Mouse (Mus musculus): ENCODE data around the gene Dnah2. TPM values are rescaled to one million over a fixed set of nuclear protein-coding genes. Genes with fewer than 3 reads are reported as not detected.

Gene Dnah2
- polyA plus RNA-seq, 1 experiment from 2014 or later = 0.87 TPM

- ATAC-seq = no peak
- no peak overlapping the region for H3K4me3 ChIP-seq (replicated peaks)
- H3K9me3 ChIP-seq = no peaks in the 10 kb centered on the region
- WGBS = 44% methylated on average over 3 of the region's 3 CpGs
- H3K4me1 ChIP-seq (replicated peaks) = no peaks in the 10 kb centered on the region
- H3K9ac ChIP-seq = no peak overlapping the region
- no peaks in the 10 kb centered on the region for H3K27me3 ChIP-seq (replicated peaks)
- no peak overlapping the region for H3K27ac ChIP-seq
- no peaks in the 10 kb centered on the region for H3K36me3 ChIP-seq
- H3K4me2 ChIP-seq (replicated peaks) = no peak overlapping the region
Measured at GRCm38 (mm10) chr11:69437291-69437690, 111.6 kb downstream of the Dnah2 start.

DNA sequence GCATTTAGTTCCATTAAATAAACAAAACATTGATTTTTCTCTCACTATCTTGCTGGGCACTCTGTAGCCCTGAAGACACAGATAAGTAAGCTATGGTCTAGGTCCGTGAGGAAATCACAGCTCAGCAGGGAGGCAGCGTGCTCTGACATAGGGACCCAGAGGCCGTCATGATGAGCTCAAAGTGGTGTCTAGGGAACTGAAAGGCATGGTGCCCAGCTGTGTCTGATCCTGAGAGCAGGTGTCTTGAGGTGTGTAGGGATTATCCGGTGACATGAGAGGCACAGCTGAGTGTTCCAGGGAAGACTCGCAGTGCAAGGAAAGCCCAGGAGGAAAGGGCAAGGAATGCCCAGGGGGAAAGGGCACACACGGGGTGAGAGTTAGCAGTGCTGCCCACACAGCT is 115.7 kb downstream of the Dnah2 start:
- H3K9me3 ChIP-seq = no peaks in the 10 kb centered on the region
- 62% methylated on average over 6 of the region's 6 CpGs for WGBS
- no peak overlapping the region for H3K4me2 ChIP-seq (replicated peaks)
- H3K4me1 ChIP-seq (replicated peaks) = peaks cover 12% of the 10 kb centered on the region
- no peaks in the 10 kb centered on the region for H3K36me3 ChIP-seq
- no peak overlapping the region for H3K27ac ChIP-seq
- H3K9ac ChIP-seq = no peak overlapping the region
- no peak for ATAC-seq
- no peak overlapping the region for H3K4me3 ChIP-seq (replicated peaks)
- H3K27me3 ChIP-seq (replicated peaks) = no peaks in the 10 kb centered on the region

- Histone ChIP-seq H3K4me1 (replicated peaks) (peaks cover 12% of the 10 kb centered on the region), H3K4me3 (replicated peaks) (no peak overlapping the region), H3K4me2 (replicated peaks) (no peak overlapping the region), H3K27me3 (replicated peaks) (no peaks in the 10 kb centered on the region), H3K27ac (no peak overlapping the region), H3K36me3 (no peaks in the 10 kb centered on the region), H3K9ac (no peak overlapping the region), H3K9me3 (no peaks in the 10 kb centered on the region)
- 67% methylated on average over 11 of the region's 11 CpGs for WGBS
- no peak for ATAC-seq
Measured at GRCm38 (mm10) chr11:69432640-69432982, 116.3 kb downstream of the Dnah2 start.

DNA sequence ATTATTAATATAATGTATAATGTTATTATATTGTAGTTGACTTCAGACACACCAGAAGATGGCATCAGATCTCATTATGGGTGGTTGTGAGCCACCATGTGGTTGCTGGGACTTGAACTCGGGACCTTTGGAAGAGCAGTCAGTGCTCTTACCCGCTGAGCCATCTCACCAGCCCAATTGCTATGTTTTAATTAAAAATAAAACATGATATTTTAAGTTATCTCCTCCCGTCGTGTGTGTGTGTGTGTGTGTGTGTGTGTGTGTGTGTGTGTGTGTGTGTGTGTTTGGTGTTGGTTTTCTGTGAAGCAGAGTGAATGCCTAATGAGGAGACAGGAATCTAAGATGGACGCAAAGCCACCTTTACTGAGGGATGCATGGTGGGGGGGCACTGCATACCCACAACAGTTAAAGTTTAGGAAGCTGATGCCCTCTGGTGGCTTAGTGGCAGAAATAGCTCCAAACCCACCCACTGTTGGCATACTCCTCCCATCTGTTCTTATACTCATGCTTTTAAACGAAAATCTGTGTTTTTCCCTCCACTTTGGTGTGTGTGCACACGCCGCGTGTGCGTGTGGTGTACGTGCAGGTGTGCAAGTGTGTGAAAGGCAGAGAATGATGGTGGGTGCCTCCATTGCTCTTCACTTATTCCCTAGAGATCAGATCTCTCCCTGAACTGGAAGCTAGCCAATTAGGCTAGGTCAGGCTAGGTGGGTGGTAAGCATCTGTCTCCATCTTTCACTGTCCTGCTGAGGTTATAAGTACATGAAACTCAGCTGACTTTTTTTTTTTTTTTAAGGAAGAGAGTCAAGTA is 116.9 kb downstream of the Dnah2 start:
- Histone ChIP-seq H3K4me1 (replicated peaks) (peaks cover 12% of the 10 kb centered on the region), H3K36me3 (no peaks in the 10 kb centered on the region), H3K9me3 (no peaks in the 10 kb centered on the region), H3K4me3 (replicated peaks) (no peak overlapping the region), H3K4me2 (replicated peaks) (no peak overlapping the region), H3K9ac (no peak overlapping the region), H3K27me3 (replicated peaks) (no peaks in the 10 kb centered on the region), H3K27ac (no peak overlapping the region)
- 32% methylated on average over 11 of the region's 11 CpGs for WGBS
- ATAC-seq = peak; percentile 79

GRCm38 (mm10) chr11:69430631-69431030 is 118.3 kb downstream of the Dnah2 start:
- 90% methylated on average over 15 of the region's 15 CpGs for WGBS
- Histone ChIP-seq H3K4me2 (replicated peaks) (no peak overlapping the region), H3K9me3 (no peaks in the 10 kb centered on the region), H3K9ac (no peak overlapping the region), H3K27me3 (replicated peaks) (no peaks in the 10 kb centered on the region), H3K27ac (no peak overlapping the region), H3K4me3 (replicated peaks) (no peak overlapping the region), H3K36me3 (no peaks in the 10 kb centered on the region), H3K4me1 (replicated peaks) (peaks cover 12% of the 10 kb centered on the region)
- ATAC-seq = no peak

- Histone ChIP-seq H3K27ac (no peak overlapping the region), H3K4me3 (replicated peaks) (no peak overlapping the region), H3K36me3 (no peaks in the 10 kb centered on the region), H3K9ac (no peak overlapping the region), H3K27me3 (replicated peaks) (no peaks in the 10 kb centered on the region), H3K4me2 (replicated peaks) (no peak overlapping the region), H3K4me1 (replicated peaks) (peaks cover 12% of the 10 kb centered on the region), H3K9me3 (no peaks in the 10 kb centered on the region)
- WGBS = 37% methylated on average over 2 of the region's 2 CpGs
- ATAC-seq = no peak
Measured at GRCm38 (mm10) chr11:69429313-69429712, 119.6 kb downstream of the Dnah2 start.

- ATAC-seq = peak; percentile 32
- no peaks in the 10 kb centered on the region for H3K27me3 ChIP-seq (replicated peaks)
- no peaks in the 10 kb centered on the region for H3K9me3 ChIP-seq
- no peak overlapping the region for H3K4me3 ChIP-seq (replicated peaks)
- H3K4me2 ChIP-seq (replicated peaks) = no peak overlapping the region
- 14% methylated on average over 4 of the region's 4 CpGs for WGBS
- H3K27ac ChIP-seq = no peak overlapping the region
- H3K9ac ChIP-seq = no peak overlapping the region
- H3K36me3 ChIP-seq = no peaks in the 10 kb centered on the region
- H3K4me1 ChIP-seq (replicated peaks) = peaks cover 12% of the 10 kb centered on the region
Measured at GRCm38 (mm10) chr11:69428751-69429150, 120.2 kb downstream of the Dnah2 start.

DNA sequence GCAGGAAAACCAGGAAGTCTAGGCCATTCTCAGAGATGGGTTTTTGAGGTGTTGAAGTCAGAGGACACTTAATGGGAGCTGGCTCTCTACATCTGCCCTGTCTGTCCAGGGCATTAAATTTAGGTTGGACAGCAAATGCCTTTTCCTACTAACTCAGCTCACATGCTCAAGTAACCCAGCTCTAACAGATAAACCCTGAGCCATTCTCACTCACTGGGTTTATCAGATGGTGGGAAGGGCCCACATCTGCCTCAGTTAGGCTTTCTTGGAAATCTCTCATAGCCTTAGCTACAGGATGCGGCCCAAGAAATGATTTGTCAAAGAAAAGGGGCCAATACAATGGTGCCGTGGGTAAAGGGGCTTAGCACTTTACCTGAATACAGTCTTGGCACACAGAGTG is 122.7 kb downstream of the Dnah2 start:
- Histone ChIP-seq H3K9ac (no peak overlapping the region), H3K36me3 (no peaks in the 10 kb centered on the region)
- 85% methylated on average over 2 of the region's 2 CpGs for WGBS

DNA sequence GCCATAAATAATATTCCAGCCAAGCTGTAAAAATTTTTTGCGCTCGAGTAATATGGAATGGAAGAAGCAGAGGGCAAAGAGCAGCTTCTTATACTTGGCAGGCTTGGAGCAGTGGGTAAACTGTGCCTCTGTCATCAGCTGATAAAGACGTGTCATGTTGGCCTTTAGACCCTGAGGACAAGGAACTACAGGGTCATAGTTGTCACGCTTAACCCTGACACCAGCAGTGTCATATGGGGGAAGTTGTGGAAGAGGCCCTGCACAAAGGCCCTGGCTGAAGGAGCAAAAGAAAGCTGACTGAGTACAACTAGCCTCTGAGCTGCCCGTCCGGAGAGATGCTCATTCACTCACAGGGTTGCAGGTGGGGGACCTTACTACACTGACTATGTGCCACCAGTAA is 125.0 kb downstream of the Dnah2 start:
- 51% methylated on average over 6 of the region's 6 CpGs for WGBS
- H3K9ac ChIP-seq = no peak overlapping the region
- peak overlapping the region; percentile 22; the same call in 1 of the 2 replicates for H3K4me2 ChIP-seq (replicated peaks)
- H3K27ac ChIP-seq = 0 out of 2 replicates have a peak overlapping the region, but pooled peaks have one; percentile 32
- H3K36me3 ChIP-seq = no peaks in the 10 kb centered on the region
- H3K27me3 ChIP-seq (replicated peaks) = peaks cover 14% of the 10 kb centered on the region; the same call in 1 of the 2 replicates
- H3K4me3 ChIP-seq (replicated peaks) = no peak overlapping the region
- H3K9me3 ChIP-seq = no peaks in the 10 kb centered on the region
- ATAC-seq = peak; percentile 34
- H3K4me1 ChIP-seq (replicated peaks) = peaks cover 26% of the 10 kb centered on the region

More for the DNA sequence above, 122.7 kb downstream of the Dnah2 start:
- Histone ChIP-seq H3K4me3 (replicated peaks) (no peak overlapping the region), H3K9me3 (no peaks in the 10 kb centered on the region), H3K4me1 (replicated peaks) (peaks cover 12% of the 10 kb centered on the region), H3K27me3 (replicated peaks) (peaks cover 10% of the 10 kb centered on the region; the same call in 1 of the 2 replicates), H3K27ac (no peak overlapping the region), H3K4me2 (replicated peaks) (no peak overlapping the region)
- no peak for ATAC-seq

- no peak overlapping the region for H3K4me2 ChIP-seq (replicated peaks)
- no peak overlapping the region for H3K27ac ChIP-seq
- H3K9ac ChIP-seq = no peak overlapping the region
- no peaks in the 10 kb centered on the region for H3K9me3 ChIP-seq
- WGBS = 89% methylated on average over 10 of the region's 10 CpGs
- no peaks in the 10 kb centered on the region for H3K36me3 ChIP-seq
- H3K27me3 ChIP-seq (replicated peaks) = peaks cover 14% of the 10 kb centered on the region; the same call in 1 of the 2 replicates
- no peak overlapping the region for H3K4me3 ChIP-seq (replicated peaks)
- H3K4me1 ChIP-seq (replicated peaks) = peaks cover 24% of the 10 kb centered on the region
- no peak for ATAC-seq
Measured at GRCm38 (mm10) chr11:69422842-69423241, 126.1 kb downstream of the Dnah2 start.

DNA sequence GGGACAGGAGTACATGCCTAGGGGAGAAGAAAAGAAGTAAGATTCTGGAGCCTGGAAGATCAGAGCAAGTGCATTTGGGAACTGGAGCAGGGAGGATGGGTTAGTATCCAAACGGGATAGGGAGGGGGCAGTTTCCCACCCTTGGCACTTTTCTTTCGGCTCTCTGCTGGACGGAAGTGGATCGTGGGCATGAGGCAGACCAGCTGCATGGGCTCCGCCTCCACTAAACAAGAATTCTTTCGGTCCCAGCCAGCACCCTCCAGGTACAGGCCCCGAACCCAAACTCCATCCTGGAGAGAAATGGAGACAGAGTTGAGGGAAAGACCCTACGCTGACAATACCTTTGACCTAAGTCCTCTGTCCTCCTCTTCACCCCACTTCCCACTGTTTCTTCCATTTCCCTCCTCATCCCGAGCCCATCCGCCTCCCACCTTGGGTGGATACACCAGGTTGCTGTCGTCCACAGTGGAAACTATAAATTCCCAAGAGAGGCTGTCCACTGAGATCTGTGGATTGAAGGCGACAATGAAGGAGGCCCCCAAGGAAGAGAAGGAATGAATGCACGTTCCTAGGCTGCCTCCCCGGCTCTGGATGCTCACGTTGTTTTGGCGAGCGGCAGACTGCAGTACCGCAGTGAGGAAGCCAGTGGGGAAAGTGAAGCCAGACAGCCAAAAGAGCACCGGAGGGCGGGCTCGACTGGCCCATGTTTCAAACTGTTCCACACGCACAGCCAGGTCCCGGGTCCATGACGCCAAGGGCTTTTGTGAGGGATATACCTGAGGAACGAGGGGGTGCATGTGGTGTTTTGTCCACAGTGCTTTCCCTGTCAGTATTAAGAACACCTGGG is 127.6 kb downstream of the Dnah2 start:
- no peak overlapping the region for H3K4me3 ChIP-seq (replicated peaks)
- no peaks in the 10 kb centered on the region for H3K36me3 ChIP-seq
- no peak for ATAC-seq
- H3K27me3 ChIP-seq (replicated peaks) = peaks cover 14% of the 10 kb centered on the region; the same call in 1 of the 2 replicates
- 25% methylated on average over 25 of the region's 25 CpGs for WGBS
- H3K9me3 ChIP-seq = no peaks in the 10 kb centered on the region
- peaks cover 32% of the 10 kb centered on the region for H3K4me1 ChIP-seq (replicated peaks)
- no peak overlapping the region for H3K27ac ChIP-seq
- H3K4me2 ChIP-seq (replicated peaks) = no peak overlapping the region
- H3K9ac ChIP-seq = no peak overlapping the region

- Histone ChIP-seq H3K4me1 (replicated peaks) (peaks cover 32% of the 10 kb centered on the region), H3K36me3 (no peaks in the 10 kb centered on the region), H3K4me2 (replicated peaks) (peak overlapping the region; percentile 97), H3K27ac (no peak overlapping the region), H3K4me3 (replicated peaks) (peak overlapping the region; percentile 53), H3K9ac (peak overlapping the region; percentile 24), H3K27me3 (replicated peaks) (peaks cover 14% of the 10 kb centered on the region; the same call in 1 of the 2 replicates), H3K9me3 (no peaks in the 10 kb centered on the region)
- ATAC-seq = no peak
- 16% methylated on average over 10 of the region's 10 CpGs for WGBS
Measured at GRCm38 (mm10) chr11:69420554-69421000, 128.3 kb downstream of the Dnah2 start.
